Mouse (Mus musculus) frontal cortex, adult 2 months (tissue): ENCODE measurements around the gene Gm7356. TPM values are rescaled to one million over a fixed set of nuclear protein-coding genes. Genes with fewer than 3 reads are reported as not detected.
A peak's percentile ranks its signal among the peaks of the same experiment; 100 is the strongest.
"Not testable (repeated sequence)": the region's sequence is repeated elsewhere in the genome, so short reads cannot be mapped to it uniquely, and the experiment has no call there.

ENCODE experiments used
- DNase-seq, 2 experiments: peaks; one replicate each; pipeline ENCODE4 v3.0.0; 2022; ENCODE audit warnings: low spot score in 1 of 2; ENCODE audit errors: extremely low spot score in 1 of 2
- polyA plus RNA-seq: library from polyadenylated mRNA; depleted of rRNA; stranded (reverse); fragments of >200 nt; gene quantifications from 2 replicates; pipeline ENCODE4 v1.2.3, GENCODE M21; 2012; rRNA removed

Gm7356 gene
- not detected in 2 replicates for polyA plus RNA-seq

DNA sequence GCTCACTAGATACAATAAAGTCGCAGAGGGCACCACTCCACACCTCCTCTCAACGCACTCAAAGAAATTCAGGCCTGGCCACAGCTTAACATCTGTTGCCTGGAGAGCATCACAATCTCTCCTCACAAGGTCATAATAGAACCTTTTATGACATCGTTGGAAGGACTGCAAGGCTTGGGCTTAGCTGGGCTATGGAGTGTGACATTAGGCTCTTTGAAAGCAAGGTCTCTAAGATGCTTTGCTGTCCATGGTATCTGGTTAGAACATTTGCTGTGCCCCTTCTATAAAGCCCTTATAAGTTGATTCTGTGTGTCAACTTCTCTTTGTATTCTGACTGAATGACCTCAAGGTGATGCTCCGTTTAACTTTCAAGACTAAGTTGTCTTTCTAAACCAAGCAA is at the start of gene Gm7356:
Gene Gm7356 (minus strand): TSS at position 101 of the 400 bp plus-strand sequence.
- not testable (repeated sequence) for DNase-seq

DNA sequence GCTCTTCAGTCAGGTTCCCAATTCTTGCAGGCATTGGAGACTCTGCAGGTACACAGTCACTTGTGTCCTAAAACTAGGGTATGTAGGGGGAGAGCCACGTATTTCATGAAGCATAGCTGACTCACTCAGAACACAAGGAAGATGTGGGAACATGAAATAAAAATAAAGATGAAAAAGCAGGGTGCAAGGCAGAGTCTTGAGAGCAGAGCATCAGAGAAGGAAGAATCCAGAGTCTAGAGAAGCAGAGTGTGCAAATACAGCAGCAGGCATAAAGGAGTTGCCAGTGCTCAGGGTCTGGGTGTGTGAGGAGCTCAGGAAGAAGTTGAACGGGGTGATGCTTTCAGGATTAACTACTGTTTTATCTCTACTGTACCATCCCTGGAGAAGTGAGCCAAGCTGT is 38.4 kb upstream of the Gm7356 start:
- not testable (repeated sequence) for DNase-seq

DNA sequence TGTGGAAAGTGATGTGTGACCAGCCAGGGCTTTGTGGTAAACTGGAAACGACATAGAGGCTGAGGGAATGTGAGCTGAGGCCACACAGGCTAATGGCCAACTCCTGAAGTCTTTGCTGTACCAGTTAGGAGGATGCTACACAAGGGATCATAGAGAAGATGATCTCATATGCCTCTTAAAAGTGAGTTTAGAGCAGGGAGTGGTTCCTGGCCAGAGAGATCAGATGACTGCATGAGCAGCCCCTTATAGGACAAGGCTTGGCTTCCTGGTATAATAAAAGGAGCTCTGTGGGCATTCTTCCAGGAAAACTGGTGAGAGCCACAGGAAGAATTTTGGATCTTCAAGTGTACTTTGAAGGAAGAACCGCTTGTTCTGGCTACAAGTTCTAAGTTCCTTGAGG is 33.5 kb upstream of the Gm7356 start:
- not testable (repeated sequence) for DNase-seq

DNA sequence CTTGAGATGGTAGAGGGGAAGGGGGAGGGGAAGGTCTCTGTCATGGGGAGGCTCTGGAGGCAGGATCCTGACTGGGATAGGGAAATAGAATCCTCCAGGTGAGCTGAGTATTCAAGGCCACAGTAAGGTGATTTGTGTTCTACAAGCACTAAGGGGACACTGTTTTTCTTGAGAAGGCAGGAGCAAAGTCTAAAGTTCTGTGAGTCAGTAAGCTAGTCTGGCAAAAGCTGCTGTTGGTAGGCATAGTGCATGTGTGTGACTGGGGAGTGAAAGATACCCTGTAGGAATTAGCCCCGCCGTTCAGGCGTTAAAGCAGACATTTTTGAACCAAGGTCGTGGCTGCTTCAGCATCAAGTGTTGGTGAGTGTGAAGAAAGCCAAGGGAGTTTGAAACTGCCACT is 32.6 kb upstream of the Gm7356 start:
- not testable (repeated sequence) for DNase-seq

DNA sequence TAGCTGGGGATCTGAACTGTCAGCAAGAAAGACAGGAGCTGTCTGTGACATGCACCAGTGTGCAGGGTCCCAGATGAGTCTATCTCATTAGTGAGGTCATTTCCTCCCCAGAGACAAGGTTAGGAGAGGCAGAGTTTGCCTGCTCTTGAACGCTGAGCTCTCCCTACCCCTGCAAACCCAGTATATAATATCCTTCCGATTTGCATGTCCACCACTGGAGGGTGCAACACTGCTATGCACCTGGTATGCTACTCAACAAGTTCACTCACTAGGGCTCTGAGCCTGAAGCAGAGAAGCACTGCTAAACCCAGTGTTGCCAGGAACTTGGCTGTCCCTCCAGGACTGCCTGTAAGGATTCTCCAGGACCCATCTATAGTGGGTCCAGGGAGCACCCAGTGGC is 10.1 kb downstream of the Gm7356 start:
- not testable (repeated sequence) for DNase-seq

DNA sequence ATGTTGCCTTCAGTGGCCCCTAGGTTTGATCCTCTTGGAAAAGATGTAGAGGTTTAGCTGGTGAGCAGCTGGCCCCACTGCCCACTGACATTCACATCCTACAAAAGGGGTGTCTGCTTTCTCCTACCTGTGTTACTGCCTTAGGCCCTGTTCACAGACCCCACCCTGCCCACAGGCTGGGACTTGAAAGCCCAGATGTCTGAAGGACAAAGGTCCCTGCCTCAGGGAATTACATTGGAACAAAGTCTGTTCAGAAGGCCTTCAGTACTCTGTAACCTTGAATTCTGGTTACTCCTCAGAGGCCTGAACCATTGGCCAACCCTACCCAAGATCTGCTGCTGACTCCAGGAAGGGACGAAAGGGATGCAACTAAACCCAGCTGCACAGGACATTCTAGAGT is 15.8 kb downstream of the Gm7356 start:
- DNase-seq: no peak

DNA sequence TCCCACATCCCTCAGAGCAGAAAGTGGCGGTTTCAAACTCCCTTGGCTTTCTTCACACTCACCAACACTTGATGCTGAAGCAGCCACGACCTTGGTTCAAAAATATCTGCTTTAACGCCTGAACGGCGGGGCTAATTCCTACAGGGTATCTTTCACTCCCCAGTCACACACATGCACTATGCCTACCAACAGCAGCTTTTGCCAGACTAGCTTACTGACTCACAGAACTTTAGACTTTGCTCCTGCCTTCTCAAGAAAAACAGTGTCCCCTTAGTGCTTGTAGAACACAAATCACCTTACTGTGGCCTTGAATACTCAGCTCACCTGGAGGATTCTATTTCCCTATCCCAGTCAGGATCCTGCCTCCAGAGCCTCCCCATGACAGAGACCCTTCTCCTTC is 32.7 kb downstream of the Gm7356 start:
- DNase-seq: not testable (repeated sequence)

DNA sequence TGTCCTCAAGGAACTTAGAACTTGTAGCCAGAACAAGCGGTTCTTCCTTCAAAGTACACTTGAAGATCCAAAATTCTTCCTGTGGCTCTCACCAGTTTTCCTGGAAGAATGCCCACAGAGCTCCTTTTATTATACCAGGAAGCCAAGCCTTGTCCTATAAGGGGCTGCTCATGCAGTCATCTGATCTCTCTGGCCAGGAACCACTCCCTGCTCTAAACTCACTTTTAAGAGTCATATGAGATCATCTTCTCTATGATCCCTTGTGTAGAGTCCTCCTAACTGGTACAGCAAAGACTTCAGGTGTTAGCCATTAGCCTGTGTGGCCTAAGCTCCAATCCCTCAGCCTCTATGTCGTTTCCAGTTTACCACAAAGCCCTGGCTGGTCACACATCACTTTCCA is 33.6 kb downstream of the Gm7356 start:
- DNase-seq: not testable (repeated sequence)

DNA sequence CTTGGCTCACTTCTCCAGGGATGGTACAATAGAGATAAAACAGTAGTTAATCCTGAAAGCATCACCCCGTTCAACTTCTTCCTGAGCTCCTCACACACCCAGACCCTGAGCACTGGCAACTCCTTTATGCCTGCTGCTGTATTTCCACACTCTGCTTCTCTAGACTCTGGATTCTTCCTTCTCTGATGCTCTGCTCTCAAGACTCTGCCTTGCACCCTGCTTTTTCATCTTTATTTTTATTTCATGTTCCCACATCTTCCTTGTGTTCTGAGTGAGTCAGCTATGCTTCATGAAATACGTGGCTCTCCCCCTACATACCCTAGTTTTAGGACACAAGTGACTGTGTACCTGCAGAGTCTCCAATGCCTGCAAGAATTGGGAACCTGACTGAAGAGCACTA is 38.5 kb downstream of the Gm7356 start:
- peak in 1 of 2 experiments; percentile 5 for DNase-seq

DNA sequence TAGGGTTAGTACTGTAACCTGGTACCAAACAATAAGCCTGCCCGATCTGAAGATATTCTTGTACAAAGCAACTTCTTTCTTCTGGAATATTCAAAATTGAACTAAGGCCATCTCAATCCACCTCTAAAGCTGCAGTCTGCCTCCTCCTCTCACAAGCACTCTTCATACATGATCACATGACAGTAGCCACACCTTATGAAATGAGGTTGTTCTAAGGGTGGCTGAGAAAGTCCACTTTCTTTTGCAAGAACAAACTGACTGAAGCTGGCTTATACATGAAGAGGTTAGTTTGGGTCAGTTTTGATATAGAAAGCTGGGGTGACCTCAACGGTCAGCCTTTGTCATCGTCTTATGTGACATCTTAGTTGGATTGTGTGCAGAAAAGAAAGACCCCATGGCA is 41.3 kb downstream of the Gm7356 start:
- not testable (repeated sequence) for DNase-seq

DNA sequence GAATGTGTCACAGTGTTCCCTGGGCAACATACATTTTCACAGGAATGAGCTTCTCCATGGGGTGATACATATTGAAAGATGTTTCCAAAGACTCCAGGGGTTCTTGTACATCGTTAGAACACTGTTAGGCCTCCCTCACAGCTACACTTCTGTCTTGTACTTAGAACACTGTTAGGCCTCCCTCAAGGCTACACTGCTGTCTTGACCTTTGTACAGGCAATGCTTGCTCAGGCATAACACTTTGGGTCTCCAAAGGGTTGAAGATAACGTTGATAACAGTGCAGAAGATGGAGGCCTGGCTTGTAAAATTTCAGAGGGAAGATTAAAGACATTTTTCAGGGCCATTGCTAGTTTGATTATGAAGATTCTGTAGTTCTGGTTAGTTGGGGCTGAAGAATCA is 45.4 kb downstream of the Gm7356 start:
- DNase-seq: not testable (repeated sequence)

DNA sequence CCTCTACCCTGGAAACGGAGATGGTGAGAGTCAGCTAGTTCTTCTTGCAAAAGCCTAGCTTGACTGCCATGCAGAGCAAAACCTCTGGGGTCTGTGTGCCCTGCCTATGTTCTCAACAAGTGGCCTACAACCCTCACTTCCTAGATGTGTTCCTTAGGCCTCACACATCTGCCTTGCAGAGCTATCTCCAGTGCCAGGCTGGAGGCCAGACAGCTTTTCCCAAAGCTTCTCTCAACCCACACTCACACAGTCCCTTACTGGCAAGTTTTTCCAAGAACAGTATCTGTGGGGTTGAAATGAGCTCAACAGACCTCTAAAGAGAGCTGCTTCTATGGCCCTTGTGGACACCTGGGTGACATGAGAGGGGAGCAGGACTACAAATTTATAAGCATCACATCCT is 51.9 kb downstream of the Gm7356 start:
- DNase-seq: not testable (repeated sequence)

Other genes starting within 250 kb of the Gm7356 start
- gene Afdn, start 243.2 kb downstream of the Gm7356 start, polyA plus RNA-seq: 87.0 and 90.3 TPM in 2 replicates
- gene Tcte2, start 241.9 kb downstream of the Gm7356 start, polyA plus RNA-seq: 12.6 and 14.0 TPM in 2 replicates
- 0.06 TPM in 1 of 2 replicates, not detected in the other for gene Gm7168, start 55.3 kb downstream of the Gm7356 start, polyA plus RNA-seq
- not detected in 2 replicates for gene Gm7358, start 55.8 kb upstream of the Gm7356 start, polyA plus RNA-seq
- 45.3 and 50.2 TPM in 2 replicates for gene Dact2, start 200.6 kb upstream of the Gm7356 start, polyA plus RNA-seq